Mouse (Mus musculus) ES-E14 (cell line): ENCODE measurements around the gene Rnaseh1. TPM values are rescaled to one million over a fixed set of nuclear protein-coding genes. Genes with fewer than 3 reads are reported as not detected.

ENCODE experiments used
- DNase-seq: peaks from one replicate; pipeline ENCODE4 v3.0.0-alpha.2; 2013; ENCODE audit warnings: low read depth, low spot score
- H3K27ac ChIP-seq: 2 replicates; pipeline ENCODE4 v1.5.1; 2012; ENCODE audit warnings: low read depth, mild to moderate bottlenecking, low read length, moderate library complexity, mixed read lengths; ENCODE audit not compliant: poor library complexity, insufficient read depth, severe bottlenecking
- H3K36me3 ChIP-seq: 2 replicates; pipeline ENCODE4 v1.6.1; 2012; ENCODE audit warnings: mild to moderate bottlenecking, low read length, moderate library complexity, mixed read lengths; ENCODE audit not compliant: control insufficient read depth, poor library complexity, insufficient read depth, severe bottlenecking
- H3K4me1 ChIP-seq, 2 experiments: fragments of 150-350 bp in 1 of 2; sonication (generic) in 1 of 2; 2 replicates each; pipeline ENCODE4 v1.6.1; 2012; ENCODE audit warnings: low read length in 2 of 2, mild to moderate bottlenecking in 1 of 2, mixed read lengths in 1 of 2; ENCODE audit not compliant: control insufficient read depth in 2 of 2, insufficient read depth in 2 of 2, poor library complexity in 1 of 2
- H3K4me3 ChIP-seq, 2 experiments: fragments of 150-350 bp in 1 of 2; sonication (generic) in 1 of 2; 2 replicates each; pipeline ENCODE4 v1.5.1; 2012; ENCODE audit warnings: low read length in 2 of 2, low read depth in 1 of 2, mild to moderate bottlenecking in 1 of 2, mixed read lengths in 1 of 2; ENCODE audit not compliant: insufficient read depth in 1 of 2, poor library complexity in 1 of 2, severe bottlenecking in 1 of 2
- H3K9ac ChIP-seq: 2 replicates; pipeline ENCODE4 v1.6.1; 2012; ENCODE audit warnings: low read depth, mild to moderate bottlenecking, low read length, mixed read lengths; ENCODE audit not compliant: poor library complexity, insufficient read depth, severe bottlenecking
- H3K9me3 ChIP-seq: fragments of 150-350 bp; sonication (generic); 2 replicates; pipeline ENCODE4 v1.6.1; 2012; ENCODE audit warnings: low read depth, mild to moderate bottlenecking, low read length; ENCODE audit not compliant: control insufficient read depth, insufficient read depth
- CHD2 ChIP-seq: IDR thresholded peaks from 2 replicates; pipeline ENCODE4 v1.6.1; 2014; ENCODE audit warnings: mild to moderate bottlenecking, low read depth, low read length, inconsistent platforms
- HCFC1 ChIP-seq: IDR thresholded peaks from 2 replicates; pipeline ENCODE4 v1.6.1; 2012; ENCODE audit warnings: low read length, inconsistent platforms, borderline replicate concordance; ENCODE audit not compliant: insufficient read depth
- MAFK ChIP-seq: IDR thresholded peaks from 2 replicates; pipeline ENCODE4 v1.6.1; 2014; ENCODE audit warnings: mild to moderate bottlenecking, low read depth, low read length, inconsistent platforms; ENCODE audit not compliant: insufficient read depth
- ZC3H11A ChIP-seq: IDR thresholded peaks from 2 replicates; pipeline ENCODE4 v1.6.1; 2012; ENCODE audit warnings: low read depth, mild to moderate bottlenecking, inconsistent platforms, low read length, borderline replicate concordance
- ZNF384 ChIP-seq: IDR thresholded peaks from 2 replicates; pipeline ENCODE4 v1.6.1; 2012; ENCODE audit warnings: low read depth, low read length, inconsistent platforms
- in situ Hi-C, 2 experiments: fragments of 600-800 bp; cut with MboI; formaldehyde crosslinking; loops; one replicate each; pipeline ENCODE4 v1.15.1; 2025; ENCODE audit warnings: low sequenced_read_pairs in 2 of 2, inconsistent platforms in 1 of 2; ENCODE audit not compliant: unreplicated experiment in 2 of 2
- total RNA-seq: library from RNA; depleted of rRNA; stranded (reverse); fragments of 300-350 nt; gene quantifications from 2 replicates; pipeline ENCODE4 v1.2.3, GENCODE M21; 2012

The Rnaseh1 gene
- total RNA-seq, 1 experiment = 29.5 TPM

- no peak overlapping the region; the same call in 1 of the 2 replicates for H3K27ac ChIP-seq
- in situ Hi-C loops = no loop called here
- no peaks in the 10 kb centered on the region for H3K9me3 ChIP-seq
- TF ChIP-seq CHD2 = no peak
- peaks cover under 1 to 10% of the 10 kb centered on the region in 2 experiments; a peak in 2 of 4 replicates for H3K4me1 ChIP-seq
- no peak for DNase-seq
- H3K4me3 ChIP-seq = no peak overlapping the region
- peaks cover 11% of the 10 kb centered on the region; the same call in 1 of the 2 replicates for H3K36me3 ChIP-seq
- H3K9ac ChIP-seq = no peak overlapping the region
Observed at GRCm38 (mm10) chr12:28694776-28695175, 45.4 kb downstream of the Rnaseh1 start.

GRCm38 (mm10) chr12:28697821-28698595 is 48.6 kb downstream of the Rnaseh1 start:
- Histone ChIP-seq H3K4me3 (no peak overlapping the region), H3K9me3 (no peaks in the 10 kb centered on the region), H3K9ac (no peak overlapping the region), H3K27ac (no peak overlapping the region), H3K4me1 (peaks cover 3 to 18% of the 10 kb centered on the region in 2 experiments; a peak in 2 of 4 replicates), H3K36me3 (0 out of 2 replicates have a peak, but pooled peaks cover 2% of the 10 kb centered on the region)
- no peak for DNase-seq
- in situ Hi-C loops = no loop called here
- no peak for TF ChIP-seq HCFC1
- no peak for TF ChIP-seq CHD2
- no peak for TF ChIP-seq ZNF384
- TF ChIP-seq ZC3H11A = no peak
- no peak for TF ChIP-seq MAFK

- TF ChIP-seq ZNF384 = no peak
- TF ChIP-seq CHD2 = no peak
- no peak for TF ChIP-seq ZC3H11A
- no peak for TF ChIP-seq MAFK
- TF ChIP-seq HCFC1 = no peak
- Histone ChIP-seq H3K36me3 (0 out of 2 replicates have a peak, but pooled peaks cover 2% of the 10 kb centered on the region), H3K9ac (no peak overlapping the region), H3K9me3 (no peaks in the 10 kb centered on the region), H3K4me1 (peaks cover 3 to 14% of the 10 kb centered on the region in 2 experiments; a peak in 2 of 4 replicates), H3K27ac (no peak overlapping the region), H3K4me3 (no peak overlapping the region)
- in situ Hi-C loops = no loop called here
- DNase-seq = no peak
Observed at GRCm38 (mm10) chr12:28699086-28699485, 49.7 kb downstream of the Rnaseh1 start.

DNA sequence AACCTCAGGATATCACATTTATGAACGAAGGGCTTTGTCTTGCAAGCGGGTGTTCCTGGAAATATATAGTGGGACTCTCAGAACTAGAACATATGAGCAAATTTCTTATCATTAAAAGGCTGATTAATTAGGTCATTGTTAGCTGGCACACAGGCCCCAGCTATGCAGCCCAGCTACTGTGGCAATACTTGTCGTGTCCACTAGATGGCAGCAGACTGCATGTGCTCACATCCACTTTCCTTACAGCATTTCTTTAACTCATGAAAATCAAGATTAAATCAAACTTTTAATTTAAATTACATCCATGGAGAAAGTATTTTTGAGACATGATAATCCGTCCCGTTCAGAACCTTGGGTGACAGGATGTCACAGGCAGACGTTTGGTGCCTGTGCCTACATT is 50.3 kb downstream of the Rnaseh1 start:
- DNase-seq = no peak
- Histone ChIP-seq H3K9ac (no peak overlapping the region), H3K9me3 (no peaks in the 10 kb centered on the region), H3K4me3 (no peak overlapping the region), H3K36me3 (0 out of 2 replicates have a peak, but pooled peaks cover 2% of the 10 kb centered on the region), H3K27ac (no peak overlapping the region), H3K4me1 (peaks cover 3 to 11% of the 10 kb centered on the region in 2 experiments; a peak in 2 of 4 replicates)
- in situ Hi-C loops = no loop called here
- TF ChIP-seq ZC3H11A = peak; percentile 53; the same call in 1 of the 2 replicates
- no peak for TF ChIP-seq MAFK

DNA sequence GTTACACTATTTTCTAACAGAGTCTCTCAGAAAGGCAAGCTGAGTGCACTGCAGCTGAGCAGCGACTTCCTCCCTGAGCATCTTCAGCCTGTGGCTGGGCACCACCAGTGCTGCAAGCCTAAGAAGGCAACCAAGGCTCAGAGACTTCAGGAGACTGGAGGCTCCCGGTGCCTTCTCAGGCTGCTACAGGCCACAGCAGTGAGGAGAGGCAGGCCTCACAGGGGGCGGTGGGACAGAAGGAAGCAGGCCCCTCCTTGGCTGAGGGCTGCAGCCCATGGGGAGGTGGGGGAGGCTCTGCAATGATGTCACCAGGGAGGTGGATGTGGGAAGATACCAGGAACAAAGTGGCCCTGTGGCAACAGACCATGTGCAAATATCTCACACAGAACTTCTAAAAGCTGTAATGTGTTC is 50.7 kb downstream of the Rnaseh1 start:
- TF ChIP-seq HCFC1 = no peak
- TF ChIP-seq ZNF384 = no peak
- no peak for TF ChIP-seq ZC3H11A
- TF ChIP-seq CHD2 = no peak
- TF ChIP-seq MAFK = no peak
- Histone ChIP-seq H3K4me3 (no peak overlapping the region), H3K27ac (no peak overlapping the region), H3K9ac (peak overlapping the region; percentile 21; the same call in 1 of the 2 replicates), H3K4me1 (peaks cover 3 to 11% of the 10 kb centered on the region in 2 experiments; a peak in 2 of 4 replicates), H3K9me3 (no peaks in the 10 kb centered on the region), H3K36me3 (no peaks in the 10 kb centered on the region)
- in situ Hi-C loops = no loop called here
- DNase-seq = no peak
